Mouse (Mus musculus): ENCODE measurements around the gene Itga4. TPM values are rescaled to one million over a fixed set of nuclear protein-coding genes. Genes with fewer than 3 reads are reported as not detected.

The Itga4 gene
- polyA plus RNA-seq (2015; fragmentation: Nextera tagmentation; extraction: Ambion mirVana) = 2.6 and 2.8 TPM in 2 replicates

GRCm38 (mm10) chr2:79255192-79256000, at the start of gene Itga4:
Itga4 (plus strand) TSS chr2:79255426.
- Histone ChIP-seq H3K27ac (no peak within 1 kb of the TSS), H3K27me3 (replicated peaks) (no peaks in the 10 kb centered on the region), H3K9me3 (no peaks in the 10 kb centered on the region), H3K36me3 (replicated peaks) (no peaks in the 10 kb centered on the region), H3K4me2 (peak within 1 kb of the TSS; percentile 87), H3K4me1 (peaks cover 11% of the 10 kb centered on the region), H3K4me3 (peak within 1 kb of the TSS; percentile 41), H3K9ac (peak within 1 kb of the TSS; percentile 44)
- ATAC-seq (replicated peaks) = peak; percentile 92
- 0% methylated on average over 41 of the region's 41 CpGs for WGBS

- Histone ChIP-seq H3K4me3 (no peak overlapping the region), H3K9ac (no peak overlapping the region), H3K27ac (no peak overlapping the region), H3K4me1 (no peaks in the 10 kb centered on the region), H3K9me3 (no peaks in the 10 kb centered on the region), H3K4me2 (no peak overlapping the region), H3K36me3 (replicated peaks) (no peaks in the 10 kb centered on the region), H3K27me3 (replicated peaks) (no peaks in the 10 kb centered on the region)
- ATAC-seq (replicated peaks) = no peak
- 90% methylated on average over 4 of the region's 4 CpGs for WGBS
Measured at GRCm38 (mm10) chr2:79206191-79206755, 49.0 kb upstream of the Itga4 start.

- Histone ChIP-seq H3K27me3 (replicated peaks) (no peaks in the 10 kb centered on the region), H3K4me3 (no peak overlapping the region), H3K4me1 (no peaks in the 10 kb centered on the region), H3K9me3 (no peaks in the 10 kb centered on the region), H3K27ac (no peak overlapping the region), H3K36me3 (replicated peaks) (no peaks in the 10 kb centered on the region), H3K4me2 (no peak overlapping the region), H3K9ac (no peak overlapping the region)
- ATAC-seq (replicated peaks) = no peak
Measured at GRCm38 (mm10) chr2:79214982-79215381, 40.2 kb upstream of the Itga4 start.

GRCm38 (mm10) chr2:79215479-79215878, 39.7 kb upstream of the Itga4 start:
- WGBS = 67% methylated on average over 3 of the region's 3 CpGs
- no peak overlapping the region for H3K27ac ChIP-seq
- H3K4me1 ChIP-seq = no peaks in the 10 kb centered on the region
- ATAC-seq (replicated peaks) = no peak
- H3K9ac ChIP-seq = no peak overlapping the region
- H3K4me3 ChIP-seq = no peak overlapping the region
- no peaks in the 10 kb centered on the region for H3K36me3 ChIP-seq (replicated peaks)
- no peaks in the 10 kb centered on the region for H3K27me3 ChIP-seq (replicated peaks)
- H3K4me2 ChIP-seq = no peak overlapping the region
- no peaks in the 10 kb centered on the region for H3K9me3 ChIP-seq

GRCm38 (mm10) chr2:79224714-79225426, 30.4 kb upstream of the Itga4 start:
- H3K27me3 ChIP-seq (replicated peaks) = no peaks in the 10 kb centered on the region

GRCm38 (mm10) chr2:79227805-79228241, 27.4 kb upstream of the Itga4 start:
- no peak overlapping the region for H3K4me3 ChIP-seq
- ATAC-seq (replicated peaks) = no peak
- H3K27ac ChIP-seq = no peak overlapping the region
- WGBS = 90% methylated on average over 4 of the region's 4 CpGs
- no peaks in the 10 kb centered on the region for H3K9me3 ChIP-seq
- H3K4me2 ChIP-seq = no peak overlapping the region
- H3K36me3 ChIP-seq (replicated peaks) = no peaks in the 10 kb centered on the region
- no peaks in the 10 kb centered on the region; the same call in 1 of the 2 replicates for H3K4me1 ChIP-seq
- no peak overlapping the region for H3K9ac ChIP-seq
- H3K27me3 ChIP-seq (replicated peaks) = no peaks in the 10 kb centered on the region

More at GRCm38 (mm10) chr2:79224714-79225426, 30.4 kb upstream of the Itga4 start:
- WGBS = 80% methylated on average over 3 of the region's 3 CpGs
- no peak overlapping the region for H3K27ac ChIP-seq
- H3K9me3 ChIP-seq = no peaks in the 10 kb centered on the region
- no peaks in the 10 kb centered on the region; the same call in 1 of the 2 replicates for H3K4me1 ChIP-seq
- no peaks in the 10 kb centered on the region for H3K36me3 ChIP-seq (replicated peaks)
- H3K9ac ChIP-seq = no peak overlapping the region
- no peak overlapping the region for H3K4me3 ChIP-seq
- ATAC-seq (replicated peaks) = no peak
- no peak overlapping the region for H3K4me2 ChIP-seq

- Histone ChIP-seq H3K4me3 (no peak overlapping the region), H3K9me3 (no peaks in the 10 kb centered on the region), H3K9ac (no peak overlapping the region), H3K27me3 (replicated peaks) (no peaks in the 10 kb centered on the region), H3K36me3 (replicated peaks) (no peaks in the 10 kb centered on the region), H3K27ac (no peak overlapping the region), H3K4me2 (no peak overlapping the region), H3K4me1 (no peaks in the 10 kb centered on the region)
- peak; percentile 83 for ATAC-seq (replicated peaks)
- 71% methylated on average over 4 of the region's 4 CpGs for WGBS
Measured at GRCm38 (mm10) chr2:79231056-79231949, 23.9 kb upstream of the Itga4 start.

- Histone ChIP-seq H3K4me1 (no peaks in the 10 kb centered on the region), H3K4me2 (no peak overlapping the region), H3K27ac (no peak overlapping the region), H3K9ac (no peak overlapping the region), H3K9me3 (no peaks in the 10 kb centered on the region), H3K27me3 (replicated peaks) (no peaks in the 10 kb centered on the region), H3K4me3 (no peak overlapping the region), H3K36me3 (replicated peaks) (no peaks in the 10 kb centered on the region)
- ATAC-seq (replicated peaks) = no peak
- 92% methylated on average over 8 of the region's 8 CpGs for WGBS
Measured at GRCm38 (mm10) chr2:79235767-79236487, 19.3 kb upstream of the Itga4 start.

GRCm38 (mm10) chr2:79237216-79237615, 18.0 kb upstream of the Itga4 start:
- WGBS = 71% methylated on average over 6 of the region's 6 CpGs
- no peak overlapping the region for H3K27ac ChIP-seq
- no peak overlapping the region for H3K9ac ChIP-seq
- H3K9me3 ChIP-seq = no peaks in the 10 kb centered on the region
- no peaks in the 10 kb centered on the region for H3K36me3 ChIP-seq (replicated peaks)
- H3K4me2 ChIP-seq = no peak overlapping the region
- no peaks in the 10 kb centered on the region for H3K4me1 ChIP-seq
- H3K27me3 ChIP-seq (replicated peaks) = no peaks in the 10 kb centered on the region
- no peak overlapping the region for H3K4me3 ChIP-seq
- ATAC-seq (replicated peaks) = no peak

- WGBS = 84% methylated on average over 5 of the region's 5 CpGs
- Histone ChIP-seq H3K4me3 (no peak overlapping the region), H3K27ac (no peak overlapping the region), H3K27me3 (replicated peaks) (no peaks in the 10 kb centered on the region), H3K9me3 (no peaks in the 10 kb centered on the region), H3K4me2 (no peak overlapping the region), H3K36me3 (replicated peaks) (no peaks in the 10 kb centered on the region), H3K4me1 (no peaks in the 10 kb centered on the region), H3K9ac (no peak overlapping the region)
- ATAC-seq (replicated peaks) = no peak
Measured at GRCm38 (mm10) chr2:79244276-79244675, 10.9 kb upstream of the Itga4 start.

GRCm38 (mm10) chr2:79244743-79245142, 10.5 kb upstream of the Itga4 start:
- Histone ChIP-seq H3K27me3 (replicated peaks) (no peaks in the 10 kb centered on the region), H3K27ac (no peak overlapping the region), H3K4me1 (no peaks in the 10 kb centered on the region), H3K9me3 (no peaks in the 10 kb centered on the region), H3K9ac (no peak overlapping the region), H3K36me3 (replicated peaks) (no peaks in the 10 kb centered on the region), H3K4me3 (no peak overlapping the region), H3K4me2 (no peak overlapping the region)
- ATAC-seq (replicated peaks) = no peak
- 94% methylated on average over 1 of the region's 1 CpGs for WGBS
